Mouse (Mus musculus) liver, embryonic 14.5 days (tissue): ENCODE results near the gene Il1f6. TPM values are rescaled to one million over a fixed set of nuclear protein-coding genes. Genes with fewer than 3 reads are reported as not detected.
"Not testable (repeated sequence)": the region's sequence is repeated elsewhere in the genome, so short reads cannot be mapped to it uniquely, and the experiment has no call there.

Experiments used
- ATAC-seq: fragments of 200-750 bp; cut with Nextera tagmentation; 2 replicates; pipeline ENCODE4 v1.8.0; 2017; ENCODE audit warnings: moderate number of reproducible peaks, mild to moderate bottlenecking, moderate library complexity; ENCODE audit not compliant: insufficient read depth
- DNase-seq, 3 experiments: peaks; one replicate each; pipeline ENCODE4 v3.0.0-alpha.2; 2012 to 2013; ENCODE audit warnings: low read depth in 3 of 3, low spot score in 3 of 3
- H3K27ac ChIP-seq: fragments of 300-500 bp; sonication (generic); 2 replicates; pipeline ENCODE4 v1.5.1; 2014; ENCODE audit warnings: moderate library complexity, mild to moderate bottlenecking, control low read depth, inconsistent platforms
- H3K27me3 ChIP-seq: fragments of 300-500 bp; sonication (generic); 2 replicates; pipeline ENCODE4 v1.6.1; 2014; ENCODE audit warnings: mild to moderate bottlenecking, low read length, moderate library complexity; ENCODE audit not compliant: control insufficient read depth, insufficient read depth
- H3K36me3 ChIP-seq: fragments of 300-500 bp; sonication (generic); replicated peaks from 2 replicates; pipeline ENCODE4 v1.6.1; 2014; ENCODE audit warnings: low read depth; ENCODE audit not compliant: control insufficient read depth, insufficient read depth
- H3K4me1 ChIP-seq, 2 experiments: fragments of 200-500 bp in 1 of 2; fragments of 300-500 bp in 1 of 2; sonication (generic) in 1 of 2; replicated peaks; 2 replicates each; pipeline ENCODE4 v1.6.1; 2012 to 2014; ENCODE audit warnings: antibody characterized with exemption in 1 of 2, inconsistent platforms in 1 of 2, low read length in 1 of 2; ENCODE audit not compliant: control insufficient read depth in 2 of 2, insufficient read depth in 2 of 2
- H3K4me2 ChIP-seq: fragments of 300-500 bp; sonication (generic); 2 replicates; pipeline ENCODE4 v1.6.1; 2014; ENCODE audit warnings: low read depth, mild to moderate bottlenecking, control low read depth, moderate library complexity
- H3K4me3 ChIP-seq, 2 experiments: fragments of 200-500 bp in 1 of 2; fragments of 300-500 bp in 1 of 2; sonication (generic) in 1 of 2; 2 replicates each; pipeline ENCODE4 v1.5.1; 2012 to 2014; ENCODE audit warnings: low read depth in 2 of 2, low read length in 2 of 2, mild to moderate bottlenecking in 2 of 2, control low read depth in 1 of 2, inconsistent platforms in 1 of 2, moderate library complexity in 1 of 2; ENCODE audit not compliant: insufficient read depth in 1 of 2
- H3K9ac ChIP-seq: fragments of 300-500 bp; sonication (generic); replicated peaks from 2 replicates; pipeline ENCODE4 v1.6.1; 2014; ENCODE audit warnings: mild to moderate bottlenecking, control low read depth, moderate library complexity
- H3K9me3 ChIP-seq: fragments of 300-500 bp; sonication (generic); 2 replicates; pipeline ENCODE4 v1.6.1; 2016; ENCODE audit warnings: low read length, mixed read lengths; ENCODE audit not compliant: control insufficient read depth
- CTCF ChIP-seq: IDR thresholded peaks from 2 replicates; pipeline ENCODE4 v1.5.1; 2016; ENCODE audit warnings: antibody characterized with exemption, low read depth, control low read depth
- EP300 ChIP-seq: IDR thresholded peaks from 2 replicates; pipeline ENCODE4 v1.6.1; 2016; ENCODE audit warnings: antibody characterized with exemption, low read depth
- WGBS: fragments of 180-500 bp; shearing (Covaris S2); extraction: QIAGEN DNeasy Blood & Tissue Kit; methylation state at CpG from one replicate; pipeline ENCODE4 v1.1.7; 2014; ENCODE audit not compliant: insufficient replicate concordance; 5-methylcytosine and 5-hydroxymethylcytosine counted together
- polyA plus RNA-seq, 2 experiments: library from polyadenylated mRNA; depleted of rRNA in 1 of 2; stranded (reverse) in 1 of 2; unstranded in 1 of 2; fragments of >200 nt; fragmentation: Nextera tagmentation in 1 of 2; extraction: Ambion mirVana in 1 of 2; gene quantifications; 2 replicates each; pipeline versions ENCODE4 v1.2.1 to v1.2.3; 2012 to 2014

The Il1f6 gene
- polyA plus RNA-seq (2012; rRNA removed): not detected in 2 replicates
- polyA plus RNA-seq (2014; fragmentation: Nextera tagmentation; extraction: Ambion mirVana): not detected in 2 replicates

DNA sequence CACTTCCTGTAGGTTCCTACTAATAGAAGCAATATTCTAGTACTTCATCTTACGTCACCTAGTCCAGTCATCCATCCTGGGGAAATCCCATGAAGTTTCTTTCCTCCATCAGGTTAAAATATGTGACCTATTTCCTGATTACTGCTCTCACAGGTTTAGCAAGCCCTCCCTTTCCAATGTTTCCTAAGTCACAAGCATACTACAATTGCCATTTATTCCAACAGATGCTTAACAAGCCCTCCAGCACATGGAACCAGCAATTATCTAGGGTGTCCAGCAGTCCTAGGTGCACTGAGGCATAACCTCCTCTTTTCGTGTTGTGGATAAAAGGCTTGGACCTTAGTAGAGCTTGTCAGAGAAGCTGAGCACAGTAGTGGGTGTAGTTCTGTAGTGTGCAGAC lies at the start of gene Il1f6:
Gene Il1f6 (plus strand): TSS at position 301 of the 400 bp plus-strand sequence.
- TF ChIP-seq EP300 (no peak), CTCF (no peak)
- ATAC-seq (no peak), DNase-seq (no peak)
- H3K36me3 ChIP-seq: no peaks in the 10 kb centered on the region
- H3K27me3 ChIP-seq: no peaks in the 10 kb centered on the region
- H3K4me3 ChIP-seq: no peak within 1 kb of the TSS
- no peaks in the 10 kb centered on the region for H3K9me3 ChIP-seq
- no peak within 1 kb of the TSS for H3K27ac ChIP-seq
- 64% methylated on average over 2 of the region's 2 CpGs for WGBS
- H3K4me1 ChIP-seq: no peaks in the 10 kb centered on the region
- H3K9ac ChIP-seq: no peak within 1 kb of the TSS
- no peak within 1 kb of the TSS for H3K4me2 ChIP-seq

DNA sequence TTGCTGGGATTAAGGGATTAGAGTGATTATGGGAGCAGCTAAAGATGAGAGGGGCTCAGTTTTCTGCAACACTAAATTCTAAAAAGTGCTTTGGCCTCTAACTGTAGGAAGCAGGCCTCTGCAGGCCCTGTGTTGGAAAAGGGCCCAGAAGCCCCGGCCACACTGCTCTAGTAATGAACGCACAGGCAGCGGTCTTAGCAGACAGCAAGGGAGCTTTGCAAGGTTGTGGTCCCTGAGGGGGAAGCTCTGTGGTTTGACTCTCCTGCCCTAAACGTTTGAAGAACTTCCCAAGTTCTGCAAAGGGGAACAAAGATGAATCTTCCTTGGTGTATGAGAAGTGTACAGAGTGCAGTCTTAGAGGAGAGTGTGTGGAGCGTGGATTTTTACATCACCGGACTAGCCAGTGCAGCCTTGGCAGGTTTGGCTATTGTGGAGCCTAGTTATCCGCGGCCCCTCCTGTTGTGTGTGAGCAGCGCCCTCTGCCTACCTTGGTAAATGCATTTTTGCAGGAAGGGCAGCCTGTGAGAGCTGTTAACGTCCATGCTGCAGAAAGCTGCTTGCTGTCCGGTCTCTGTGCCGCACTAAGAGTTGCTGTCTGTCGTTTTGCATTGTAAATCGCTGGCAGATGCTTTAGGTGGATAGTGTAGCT lies 33.4 kb upstream of the Il1f6 start:
- H3K36me3 ChIP-seq, H3K9me3 ChIP-seq, H3K4me2 ChIP-seq, H3K9ac ChIP-seq, H3K4me1 ChIP-seq, H3K27ac ChIP-seq, ATAC-seq, H3K27me3 ChIP-seq, H3K4me3 ChIP-seq: not testable (repeated sequence)
- TF ChIP-seq CTCF: peak; percentile 43; the same call in 1 of the 2 replicates
- peak in 1 of 3 experiments; percentile 10 for DNase-seq
- 9% methylated on average over 14 of the region's 14 CpGs for WGBS

DNA sequence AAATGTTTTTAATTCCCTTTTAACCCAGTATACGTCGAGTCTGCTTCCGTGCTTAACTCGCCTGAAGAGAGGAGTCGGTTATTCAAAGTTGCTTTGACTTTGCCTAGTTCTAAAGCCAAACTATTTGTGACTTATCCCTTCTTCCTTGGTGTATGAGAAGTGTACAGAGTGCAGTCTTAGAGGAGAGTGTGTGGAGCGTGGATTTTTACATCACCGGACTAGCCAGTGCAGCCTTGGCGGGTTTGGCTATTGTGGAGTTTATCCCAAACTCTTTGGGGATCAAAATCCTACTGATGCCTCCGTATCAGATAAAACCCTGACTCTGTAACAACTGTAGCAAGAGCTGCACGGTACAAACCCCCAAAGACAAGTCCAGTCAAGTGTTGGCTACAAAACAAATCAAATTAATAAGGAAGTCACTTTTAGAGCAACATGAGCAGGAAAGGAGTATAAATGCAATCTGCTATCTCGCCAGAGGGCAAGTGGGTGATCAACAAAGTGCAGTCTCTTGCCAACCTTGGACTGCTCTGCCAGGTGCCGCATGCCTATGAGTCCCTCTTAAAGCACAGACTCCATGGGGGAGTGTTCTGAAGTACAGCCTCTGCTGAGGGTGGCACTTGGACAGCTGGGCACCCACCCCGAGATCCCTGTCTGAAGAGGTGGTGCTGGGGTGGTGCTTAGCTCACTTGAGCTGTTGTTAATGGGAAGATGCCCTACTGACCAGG lies 32.6 kb upstream of the Il1f6 start:
- H3K27me3 ChIP-seq, H3K4me2 ChIP-seq, DNase-seq, H3K27ac ChIP-seq, ATAC-seq, H3K9ac ChIP-seq, H3K4me1 ChIP-seq, H3K4me3 ChIP-seq, H3K9me3 ChIP-seq, H3K36me3 ChIP-seq: not testable (repeated sequence)
- 49% methylated on average over 13 of the region's 13 CpGs for WGBS

DNA sequence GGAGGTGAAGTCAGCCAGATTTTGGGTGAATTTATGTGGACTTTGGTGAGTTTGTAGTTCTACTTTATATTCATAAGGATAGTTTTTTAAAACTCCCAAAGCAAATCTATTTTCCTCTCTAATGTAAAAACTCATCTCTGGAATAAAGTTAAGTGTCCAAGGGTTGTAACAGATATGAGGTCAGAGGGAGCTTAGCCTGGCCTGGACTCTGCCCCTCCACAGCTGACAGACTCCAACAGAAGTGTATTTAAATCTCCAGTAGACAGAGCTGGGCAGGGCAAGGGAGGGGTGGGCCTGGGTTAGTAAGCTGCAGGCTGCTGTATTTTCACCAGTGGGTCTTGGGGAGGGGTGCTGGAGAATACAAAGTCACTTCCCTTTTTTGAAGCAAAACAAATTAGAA lies 31.1 kb upstream of the Il1f6 start:
- H3K4me1 ChIP-seq, H3K4me3 ChIP-seq, H3K4me2 ChIP-seq, H3K9me3 ChIP-seq, H3K36me3 ChIP-seq, DNase-seq, H3K9ac ChIP-seq, ATAC-seq, H3K27me3 ChIP-seq, H3K27ac ChIP-seq: not testable (repeated sequence)

DNA sequence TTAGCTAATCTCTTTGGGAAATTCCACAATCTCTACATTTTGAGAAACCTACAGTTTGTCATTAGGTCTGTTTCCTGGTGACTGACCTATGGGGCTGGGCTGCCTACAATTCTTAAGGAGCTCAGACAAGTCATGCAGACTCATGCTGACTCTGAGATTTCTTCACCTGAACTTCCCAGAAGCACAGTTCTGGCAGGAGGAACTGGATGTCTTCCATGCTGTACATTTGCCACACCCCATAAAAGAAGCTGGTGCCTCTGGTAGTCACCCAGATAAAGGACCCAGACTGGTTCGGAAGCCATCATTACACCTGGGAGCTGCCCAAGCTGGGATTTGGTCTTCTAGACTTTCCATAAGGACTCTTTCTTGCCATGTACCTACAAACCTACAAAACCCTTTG lies 29.0 kb upstream of the Il1f6 start, which contains the start of gene Il1f9:
Gene Il1f9 (plus strand): TSS at position 301 of the 400 bp plus-strand sequence.
- ATAC-seq (no peak), DNase-seq (no peak)
- H3K4me3 ChIP-seq: no peak within 1 kb of the TSS
- H3K27me3 ChIP-seq: no peaks in the 10 kb centered on the region
- H3K4me2 ChIP-seq: no peak within 1 kb of the TSS
- H3K9me3 ChIP-seq: no peaks in the 10 kb centered on the region
- no peaks in the 10 kb centered on the region for H3K4me1 ChIP-seq
- H3K36me3 ChIP-seq: no peaks in the 10 kb centered on the region
- 67% methylated on average over 1 of the region's 1 CpGs for WGBS
- H3K9ac ChIP-seq: no peak within 1 kb of the TSS
- no peak within 1 kb of the TSS for H3K27ac ChIP-seq
- TF ChIP-seq EP300 (no peak), CTCF (no peak)
